Mouse (Mus musculus) forebrain, embryonic 13.5 days (tissue): ENCODE results near the gene Dzip1l. TPM values are rescaled to one million over a fixed set of nuclear protein-coding genes. Genes with fewer than 3 reads are reported as not detected.

Source experiments
- ATAC-seq: fragments of 200-750 bp; cut with Nextera tagmentation; 2 replicates; pipeline ENCODE4 v1.8.0; 2017
- H3K27ac ChIP-seq: fragments of 300-500 bp; sonication (generic); 2 replicates; pipeline ENCODE4 v1.5.1; 2015; ENCODE audit warnings: inconsistent platforms, mild to moderate bottlenecking, moderate library complexity
- H3K27me3 ChIP-seq: fragments of 300-500 bp; sonication (generic); 2 replicates; pipeline ENCODE4 v1.6.1; 2015; ENCODE audit warnings: mild to moderate bottlenecking, inconsistent platforms
- H3K36me3 ChIP-seq: fragments of 300-500 bp; sonication (generic); 2 replicates; pipeline ENCODE4 v1.6.1; 2015; ENCODE audit warnings: mild to moderate bottlenecking, inconsistent platforms; ENCODE audit not compliant: poor library complexity, severe bottlenecking
- H3K4me1 ChIP-seq: fragments of 300-500 bp; sonication (generic); 2 replicates; pipeline ENCODE4 v1.6.1; 2015; ENCODE audit warnings: inconsistent platforms
- H3K4me2 ChIP-seq: fragments of 300-500 bp; sonication (generic); 2 replicates; pipeline ENCODE4 v1.6.1; 2015; ENCODE audit warnings: inconsistent platforms, mild to moderate bottlenecking, moderate library complexity
- H3K4me3 ChIP-seq: fragments of 300-500 bp; sonication (generic); 2 replicates; pipeline ENCODE4 v1.5.1; 2015; ENCODE audit warnings: mild to moderate bottlenecking, inconsistent platforms
- H3K9ac ChIP-seq: fragments of 300-500 bp; sonication (generic); 2 replicates; pipeline ENCODE4 v1.6.1; 2015; ENCODE audit warnings: mild to moderate bottlenecking, inconsistent platforms
- H3K9me3 ChIP-seq: fragments of 300-500 bp; sonication (generic); replicated peaks from 2 replicates; pipeline ENCODE4 v1.6.1; 2016; ENCODE audit warnings: inconsistent platforms
- WGBS: fragments of 180-500 bp; shearing (Covaris S2); methylation state at CpG from one replicate; pipeline ENCODE4 v1.1.7; 2015; 5-methylcytosine and 5-hydroxymethylcytosine counted together
- polyA plus RNA-seq: library from polyadenylated mRNA; unstranded; fragments of >200 nt; fragmentation: Nextera tagmentation; extraction: Ambion mirVana; gene quantifications from 2 replicates; pipeline ENCODE4 v1.2.1, GENCODE M21; 2015

Gene Dzip1l
- polyA plus RNA-seq, 1 experiment from 2014 or later, result 14.0 TPM

GRCm38 (mm10) chr9:99699752-99700389 lies 70.6 kb downstream of the Dzip1l start:
- no peak overlapping the region for H3K9ac ChIP-seq
- H3K9me3 ChIP-seq, result no peaks in the 10 kb centered on the region
- no peak overlapping the region for H3K4me2 ChIP-seq
- H3K36me3 ChIP-seq, result no peaks in the 10 kb centered on the region
- no peaks in the 10 kb centered on the region for H3K4me1 ChIP-seq
- no peak overlapping the region for H3K4me3 ChIP-seq
- no peak for ATAC-seq
- H3K27me3 ChIP-seq, result no peaks in the 10 kb centered on the region
- H3K27ac ChIP-seq, result no peak overlapping the region
- 86% methylated on average over 2 of the region's 2 CpGs for WGBS

- Histone ChIP-seq H3K9ac (no peak overlapping the region), H3K4me2 (no peak overlapping the region), H3K27ac (no peak overlapping the region), H3K36me3 (no peaks in the 10 kb centered on the region), H3K27me3 (no peaks in the 10 kb centered on the region), H3K4me3 (no peak overlapping the region), H3K9me3 (no peaks in the 10 kb centered on the region), H3K4me1 (no peaks in the 10 kb centered on the region)
- ATAC-seq, result no peak
- 81% methylated on average over 2 of the region's 2 CpGs for WGBS
These were observed 71.9 kb downstream of the Dzip1l start for GRCm38 (mm10) chr9:99701187-99701586.

GRCm38 (mm10) chr9:99702215-99702614 lies 72.9 kb downstream of the Dzip1l start:
- Histone ChIP-seq H3K27me3 (no peaks in the 10 kb centered on the region), H3K27ac (no peak overlapping the region), H3K9me3 (no peaks in the 10 kb centered on the region), H3K36me3 (no peaks in the 10 kb centered on the region), H3K4me1 (no peaks in the 10 kb centered on the region), H3K9ac (no peak overlapping the region), H3K4me2 (no peak overlapping the region), H3K4me3 (no peak overlapping the region)
- 91% methylated on average over 6 of the region's 6 CpGs for WGBS
- no peak for ATAC-seq

GRCm38 (mm10) chr9:99703711-99704110 lies 74.4 kb downstream of the Dzip1l start:
- H3K4me1 ChIP-seq, result no peaks in the 10 kb centered on the region
- H3K27me3 ChIP-seq, result no peaks in the 10 kb centered on the region
- H3K27ac ChIP-seq, result no peak overlapping the region
- H3K9me3 ChIP-seq, result no peaks in the 10 kb centered on the region
- H3K36me3 ChIP-seq, result no peaks in the 10 kb centered on the region
- H3K4me3 ChIP-seq, result no peak overlapping the region
- no peak overlapping the region for H3K4me2 ChIP-seq
- no peak for ATAC-seq
- no peak overlapping the region for H3K9ac ChIP-seq
- WGBS, result 79% methylated on average over 6 of the region's 6 CpGs

GRCm38 (mm10) chr9:99706264-99706663 lies 77.0 kb downstream of the Dzip1l start:
- Histone ChIP-seq H3K4me3 (no peak overlapping the region), H3K4me2 (no peak overlapping the region), H3K9ac (no peak overlapping the region), H3K27me3 (no peaks in the 10 kb centered on the region), H3K36me3 (no peaks in the 10 kb centered on the region), H3K27ac (no peak overlapping the region), H3K9me3 (no peaks in the 10 kb centered on the region), H3K4me1 (no peaks in the 10 kb centered on the region)
- no peak for ATAC-seq
- WGBS, result 94% methylated on average over 6 of the region's 6 CpGs

GRCm38 (mm10) chr9:99707425-99708126 lies 78.3 kb downstream of the Dzip1l start:
- Histone ChIP-seq H3K4me2 (no peak overlapping the region), H3K9me3 (no peaks in the 10 kb centered on the region), H3K9ac (no peak overlapping the region), H3K4me3 (no peak overlapping the region), H3K27ac (no peak overlapping the region), H3K27me3 (no peaks in the 10 kb centered on the region), H3K4me1 (no peaks in the 10 kb centered on the region), H3K36me3 (no peaks in the 10 kb centered on the region)
- WGBS, result 69% methylated on average over 11 of the region's 11 CpGs
- no peak for ATAC-seq

GRCm38 (mm10) chr9:99709588-99710248 lies 80.4 kb downstream of the Dzip1l start:
- no peak for ATAC-seq
- H3K4me1 ChIP-seq, result no peaks in the 10 kb centered on the region
- H3K27ac ChIP-seq, result no peak overlapping the region
- H3K4me3 ChIP-seq, result no peak overlapping the region
- no peaks in the 10 kb centered on the region for H3K36me3 ChIP-seq
- H3K9ac ChIP-seq, result no peak overlapping the region
- no peak overlapping the region for H3K4me2 ChIP-seq
- 93% methylated on average over 22 of the region's 22 CpGs for WGBS
- no peaks in the 10 kb centered on the region for H3K9me3 ChIP-seq
- H3K27me3 ChIP-seq, result no peaks in the 10 kb centered on the region

GRCm38 (mm10) chr9:99710297-99710696 lies 81.0 kb downstream of the Dzip1l start:
- H3K36me3 ChIP-seq, result no peaks in the 10 kb centered on the region
- no peak overlapping the region for H3K27ac ChIP-seq
- H3K27me3 ChIP-seq, result no peaks in the 10 kb centered on the region
- H3K4me3 ChIP-seq, result no peak overlapping the region
- no peak for ATAC-seq
- 87% methylated on average over 4 of the region's 4 CpGs for WGBS
- no peak overlapping the region for H3K9ac ChIP-seq
- H3K4me2 ChIP-seq, result no peak overlapping the region
- no peaks in the 10 kb centered on the region for H3K9me3 ChIP-seq
- H3K4me1 ChIP-seq, result no peaks in the 10 kb centered on the region

GRCm38 (mm10) chr9:99717134-99717533 lies 87.8 kb downstream of the Dzip1l start, which contains the start of gene Cldn18:
TSS of gene Cldn18 (minus strand) at chr9:99717267.
- no peak within 1 kb of the TSS for H3K4me2 ChIP-seq
- H3K36me3 ChIP-seq, result no peaks in the 10 kb centered on the region
- no peaks in the 10 kb centered on the region for H3K27me3 ChIP-seq
- ATAC-seq, result no peak
- no peaks in the 10 kb centered on the region for H3K9me3 ChIP-seq
- H3K4me1 ChIP-seq, result no peaks in the 10 kb centered on the region
- H3K9ac ChIP-seq, result no peak within 1 kb of the TSS
- no peak within 1 kb of the TSS for H3K27ac ChIP-seq
- 92% methylated on average over 14 of the region's 14 CpGs for WGBS
- H3K4me3 ChIP-seq, result no peak within 1 kb of the TSS

Other genes with a start within 250 kb of the Dzip1l start
- gene Mras, start 192.1 kb upstream of the Dzip1l start, polyA plus RNA-seq, result 43.4 and 44.8 TPM in 2 replicates
- 0.56 and 0.72 TPM in 2 replicates for gene Nme9, start 178.0 kb upstream of the Dzip1l start, polyA plus RNA-seq
- 50.4 and 54.0 TPM in 2 replicates for gene Armc8, start 60.6 kb upstream of the Dzip1l start, polyA plus RNA-seq
- 31.8 and 37.8 TPM in 2 replicates for gene Dbr1, start 53.7 kb upstream of the Dzip1l start, polyA plus RNA-seq
- not detected in 2 replicates for gene A4gnt, start 17.0 kb upstream of the Dzip1l start, polyA plus RNA-seq
- gene Cldn18, start 87.8 kb downstream of the Dzip1l start, polyA plus RNA-seq, result not detected in 2 replicates
- 4.2 and 8.1 TPM in 2 replicates for gene Sox14, start 246.7 kb downstream of the Dzip1l start, polyA plus RNA-seq